Mouse (Mus musculus) embryonic facial prominence, embryonic 12.5 days (tissue): ENCODE data around the gene Pfkfb4. TPM values are rescaled to one million over a fixed set of nuclear protein-coding genes. Genes with fewer than 3 reads are reported as not detected.

Experiments
- ATAC-seq: fragments of 200-750 bp; cut with Nextera tagmentation; 2 replicates; pipeline ENCODE4 v1.8.0; 2017; ENCODE audit not compliant: insufficient number of reproducible peaks, insufficient read depth, low FRiP score, low TSS enrichment
- H3K27ac ChIP-seq: fragments of 300-500 bp; sonication (generic); 2 replicates; pipeline ENCODE4 v1.5.1; 2016; ENCODE audit warnings: mild to moderate bottlenecking
- H3K27me3 ChIP-seq: fragments of 300-500 bp; sonication (generic); 2 replicates; pipeline ENCODE4 v1.6.1; 2016; ENCODE audit warnings: mild to moderate bottlenecking, moderate library complexity
- H3K36me3 ChIP-seq: fragments of 300-500 bp; sonication (generic); 2 replicates; pipeline ENCODE4 v1.6.1; 2016; ENCODE audit warnings: mild to moderate bottlenecking
- H3K4me1 ChIP-seq: fragments of 300-500 bp; sonication (generic); 2 replicates; pipeline ENCODE4 v1.6.1; 2016
- H3K4me2 ChIP-seq: fragments of 300-500 bp; sonication (generic); replicated peaks from 2 replicates; pipeline ENCODE4 v1.6.1; 2016; ENCODE audit warnings: mild to moderate bottlenecking, moderate library complexity
- H3K4me3 ChIP-seq: fragments of 300-500 bp; sonication (generic); 2 replicates; pipeline ENCODE4 v1.5.1; 2016; ENCODE audit warnings: mild to moderate bottlenecking
- H3K9ac ChIP-seq: fragments of 300-500 bp; sonication (generic); 2 replicates; pipeline ENCODE4 v1.6.1; 2016; ENCODE audit warnings: mild to moderate bottlenecking, moderate library complexity
- H3K9me3 ChIP-seq: fragments of 300-500 bp; sonication (generic); 2 replicates; pipeline ENCODE4 v1.6.1; 2016; ENCODE audit warnings: mild to moderate bottlenecking, moderate library complexity
- WGBS: fragments of 180-500 bp; shearing (Covaris S2); methylation state at CpG from one replicate; pipeline ENCODE4 v1.1.7; 2016; 5-methylcytosine and 5-hydroxymethylcytosine counted together
- polyA plus RNA-seq: library from polyadenylated mRNA; unstranded; fragments of >200 nt; fragmentation: Nextera tagmentation; extraction: Ambion mirVana; gene quantifications from 2 replicates; pipeline ENCODE4 v1.2.1, GENCODE M21; 2016

Pfkfb4 gene
- polyA plus RNA-seq, 1 experiment from 2014 or later, result 16.5 TPM

- Histone ChIP-seq H3K9me3 (no peaks in the 10 kb centered on the region), H3K4me2 (no peak overlapping the region), H3K36me3 (0 out of 2 replicates have a peak, but pooled peaks cover 2% of the 10 kb centered on the region), H3K27ac (no peak overlapping the region), H3K9ac (no peak overlapping the region), H3K4me3 (no peak overlapping the region), H3K4me1 (no peaks in the 10 kb centered on the region), H3K27me3 (no peaks in the 10 kb centered on the region)
- ATAC-seq, result no peak
- 74% methylated on average over 9 of the region's 9 CpGs for WGBS
Measured at GRCm38 (mm10) chr9:108976483-108976882, 15.1 kb upstream of the Pfkfb4 start.

- no peak for ATAC-seq
- Histone ChIP-seq H3K9ac (no peak overlapping the region), H3K4me1 (no peaks in the 10 kb centered on the region), H3K4me3 (no peak overlapping the region), H3K9me3 (no peaks in the 10 kb centered on the region), H3K4me2 (no peak overlapping the region), H3K36me3 (0 out of 2 replicates have a peak, but pooled peaks cover 2% of the 10 kb centered on the region), H3K27me3 (no peaks in the 10 kb centered on the region), H3K27ac (no peak overlapping the region)
- 80% methylated on average over 7 of the region's 7 CpGs for WGBS
Measured at GRCm38 (mm10) chr9:108977966-108978365, 13.6 kb upstream of the Pfkfb4 start.

- Histone ChIP-seq H3K27me3 (no peaks in the 10 kb centered on the region), H3K4me1 (no peaks in the 10 kb centered on the region), H3K4me2 (no peak overlapping the region), H3K4me3 (no peak overlapping the region), H3K27ac (no peak overlapping the region), H3K9me3 (no peaks in the 10 kb centered on the region), H3K9ac (no peak overlapping the region), H3K36me3 (no peaks in the 10 kb centered on the region)
- 82% methylated on average over 8 of the region's 8 CpGs for WGBS
- no peak for ATAC-seq
Measured at GRCm38 (mm10) chr9:108982498-108982897, 9.1 kb upstream of the Pfkfb4 start.

GRCm38 (mm10) chr9:108983209-108983608, 8.4 kb upstream of the Pfkfb4 start:
- whole genome bisulfite sequencing, result 81% methylated on average over 9 of the region's 9 CpGs

GRCm38 (mm10) chr9:108985710-108986109, 5.9 kb upstream of the Pfkfb4 start, which contains the start of gene Ucn2:
Gene Ucn2 (plus strand): TSS chr9:108986010.
- WGBS, result 85% methylated on average over 3 of the region's 4 CpGs
- no peak within 1 kb of the TSS for H3K27ac ChIP-seq
- H3K9ac ChIP-seq, result no peak within 1 kb of the TSS
- H3K4me3 ChIP-seq, result no peak within 1 kb of the TSS
- H3K4me2 ChIP-seq, result no peak within 1 kb of the TSS
- H3K36me3 ChIP-seq, result no peaks in the 10 kb centered on the region
- H3K27me3 ChIP-seq, result no peaks in the 10 kb centered on the region
- peaks cover 6% of the 10 kb centered on the region for H3K4me1 ChIP-seq
- ATAC-seq, result no peak
- H3K9me3 ChIP-seq, result no peaks in the 10 kb centered on the region

More at GRCm38 (mm10) chr9:108983209-108983608, 8.4 kb upstream of the Pfkfb4 start:
- H3K4me3 ChIP-seq, result no peak overlapping the region
- H3K4me2 ChIP-seq, result no peak overlapping the region
- no peaks in the 10 kb centered on the region for H3K9me3 ChIP-seq
- H3K27me3 ChIP-seq, result no peaks in the 10 kb centered on the region
- H3K4me1 ChIP-seq, result peaks cover 5% of the 10 kb centered on the region
- H3K9ac ChIP-seq, result no peak overlapping the region; the same call in 1 of the 2 replicates
- no peak for ATAC-seq
- H3K27ac ChIP-seq, result no peak overlapping the region
- no peaks in the 10 kb centered on the region for H3K36me3 ChIP-seq

- H3K4me1 ChIP-seq, result peaks cover 14% of the 10 kb centered on the region
- peak overlapping the region; percentile 8; the same call in 1 of the 2 replicates for H3K4me3 ChIP-seq
- no peaks in the 10 kb centered on the region for H3K36me3 ChIP-seq
- no peak for ATAC-seq
- H3K9me3 ChIP-seq, result no peaks in the 10 kb centered on the region
- H3K4me2 ChIP-seq, result peak overlapping the region; percentile 41
- 21% methylated on average over 15 of the region's 15 CpGs for WGBS
- H3K9ac ChIP-seq, result no peak overlapping the region
- no peaks in the 10 kb centered on the region for H3K27me3 ChIP-seq
- 0 out of 2 replicates have a peak overlapping the region, but pooled peaks have one; percentile 41 for H3K27ac ChIP-seq
Measured at GRCm38 (mm10) chr9:108987704-108988350, 3.8 kb upstream of the Pfkfb4 start.

- Histone ChIP-seq H3K9me3 (no peaks in the 10 kb centered on the region), H3K36me3 (no peaks in the 10 kb centered on the region), H3K9ac (no peak overlapping the region), H3K4me3 (no peak overlapping the region), H3K4me2 (no peak overlapping the region), H3K4me1 (peaks cover 18% of the 10 kb centered on the region), H3K27me3 (no peaks in the 10 kb centered on the region), H3K27ac (peak overlapping the region; percentile 84; the same call in 1 of the 2 replicates)
- ATAC-seq, result no peak
- WGBS, result 79% methylated on average over 4 of the region's 4 CpGs
Measured at GRCm38 (mm10) chr9:108989802-108990461, 1.6 kb upstream of the Pfkfb4 start.

- WGBS, result 32% methylated on average over 7 of the region's 7 CpGs
- Histone ChIP-seq H3K9ac (no peak overlapping the region), H3K4me2 (no peak overlapping the region), H3K27ac (peak overlapping the region; percentile 84; the same call in 1 of the 2 replicates), H3K4me1 (peaks cover 19% of the 10 kb centered on the region), H3K27me3 (no peaks in the 10 kb centered on the region), H3K9me3 (no peaks in the 10 kb centered on the region), H3K4me3 (no peak overlapping the region), H3K36me3 (no peaks in the 10 kb centered on the region)
- no peak for ATAC-seq
Measured at GRCm38 (mm10) chr9:108990462-108990820, 1.1 kb upstream of the Pfkfb4 start.

- no peak; the same call in none of the 2 replicates for ATAC-seq
Measured at GRCm38 (mm10) chr9:108992085-108992469, 499 bp downstream of the Pfkfb4 start.

GRCm38 (mm10) chr9:108992620-108993361, 1.2 kb downstream of the Pfkfb4 start:
- H3K27ac ChIP-seq, result no peak overlapping the region
- H3K9ac ChIP-seq, result no peak overlapping the region
- H3K36me3 ChIP-seq, result no peaks in the 10 kb centered on the region
- H3K4me3 ChIP-seq, result peak overlapping the region; percentile 64
- peak overlapping the region; percentile 64 for H3K4me2 ChIP-seq
- WGBS, result 82% methylated on average over 9 of the region's 9 CpGs
- H3K27me3 ChIP-seq, result no peaks in the 10 kb centered on the region
- no peaks in the 10 kb centered on the region for H3K9me3 ChIP-seq
- H3K4me1 ChIP-seq, result peaks cover 23% of the 10 kb centered on the region
- no peak for ATAC-seq

More at GRCm38 (mm10) chr9:108992085-108992469, 499 bp downstream of the Pfkfb4 start:
- H3K27me3 ChIP-seq, result no peaks in the 10 kb centered on the region
- no peaks in the 10 kb centered on the region for H3K9me3 ChIP-seq
- no peak overlapping the region; the same call in 1 of the 2 replicates for H3K27ac ChIP-seq
- peaks cover 23% of the 10 kb centered on the region for H3K4me1 ChIP-seq
- WGBS, result 10% methylated on average over 18 of the region's 18 CpGs
- no peaks in the 10 kb centered on the region for H3K36me3 ChIP-seq
- H3K9ac ChIP-seq, result peak overlapping the region; percentile 60
- H3K4me3 ChIP-seq, result peak overlapping the region; percentile 64
- H3K4me2 ChIP-seq, result peak overlapping the region; percentile 64

- no peaks in the 10 kb centered on the region for H3K9me3 ChIP-seq
- H3K27ac ChIP-seq, result no peak overlapping the region
- no peak for ATAC-seq
- no peaks in the 10 kb centered on the region for H3K36me3 ChIP-seq
- H3K4me3 ChIP-seq, result no peak overlapping the region
- H3K4me2 ChIP-seq, result no peak overlapping the region
- WGBS, result 84% methylated on average over 9 of the region's 9 CpGs
- H3K9ac ChIP-seq, result no peak overlapping the region
- H3K27me3 ChIP-seq, result no peaks in the 10 kb centered on the region
- H3K4me1 ChIP-seq, result peaks cover 16% of the 10 kb centered on the region
Measured at GRCm38 (mm10) chr9:108996411-108996810, 4.8 kb downstream of the Pfkfb4 start.
